Mouse (Mus musculus) forebrain, postnatal 0 days (tissue): ENCODE results near the gene Pla2g10. TPM values are rescaled to one million over a fixed set of nuclear protein-coding genes. Genes with fewer than 3 reads are reported as not detected.
A peak's percentile ranks its signal among the peaks of the same experiment; 100 is the strongest.
"Not testable (repeated sequence)": the region's sequence is repeated elsewhere in the genome, so short reads cannot be mapped to it uniquely, and the experiment has no call there.

Experiments
- ATAC-seq: fragments of 200-750 bp; cut with Nextera tagmentation; 2 replicates; pipeline ENCODE4 v1.8.0; 2017; ENCODE audit warnings: mild to moderate bottlenecking, moderate library complexity
- DNase-seq: peaks from one replicate; pipeline ENCODE4 v3.0.0-alpha.2; 2015
- H3K27ac ChIP-seq: fragments of 300-500 bp; sonication (generic); 2 replicates; pipeline ENCODE4 v1.5.1; 2014; ENCODE audit warnings: low read depth, mild to moderate bottlenecking, antibody characterized with exemption, low read length, moderate library complexity, mixed read lengths
- H3K27me3 ChIP-seq: fragments of 300-500 bp; sonication (generic); 2 replicates; pipeline ENCODE4 v1.6.1; 2014; ENCODE audit warnings: mild to moderate bottlenecking, low read length, mixed read lengths; ENCODE audit not compliant: insufficient read depth
- H3K36me3 ChIP-seq: fragments of 300-500 bp; sonication (generic); 2 replicates; pipeline ENCODE4 v1.6.1; 2014; ENCODE audit warnings: mild to moderate bottlenecking, moderate library complexity; ENCODE audit not compliant: insufficient read depth
- H3K4me1 ChIP-seq: fragments of 300-500 bp; sonication (generic); 2 replicates; pipeline ENCODE4 v1.6.1; 2014; ENCODE audit warnings: antibody characterized with exemption; ENCODE audit not compliant: insufficient read depth
- H3K4me2 ChIP-seq: fragments of 300-500 bp; sonication (generic); 2 replicates; pipeline ENCODE4 v1.6.1; 2014; ENCODE audit warnings: low read depth, mild to moderate bottlenecking, moderate library complexity
- H3K4me3 ChIP-seq: fragments of 300-500 bp; sonication (generic); 2 replicates; pipeline ENCODE4 v1.5.1; 2014; ENCODE audit warnings: low read depth, low read length, mixed read lengths
- H3K9ac ChIP-seq: fragments of 300-500 bp; sonication (generic); 2 replicates; pipeline ENCODE4 v1.6.1; 2014; ENCODE audit warnings: mild to moderate bottlenecking
- H3K9me3 ChIP-seq: fragments of 300-500 bp; sonication (generic); 2 replicates; pipeline ENCODE4 v1.6.1; 2016; ENCODE audit warnings: low read length
- CTCF ChIP-seq: sonication (generic); IDR thresholded peaks from 2 replicates; pipeline ENCODE4 v1.5.1; 2016; ENCODE audit warnings: antibody characterized with exemption, control low read depth, low read depth
- WGBS: fragments of 180-500 bp; shearing (Covaris S2); extraction: QIAGEN DNeasy Blood & Tissue Kit; methylation state at CpG from one replicate; pipeline ENCODE4 v1.1.7; 2014; 5-methylcytosine and 5-hydroxymethylcytosine counted together
- polyA plus RNA-seq: library from polyadenylated mRNA; unstranded; fragments of >200 nt; fragmentation: Nextera tagmentation; extraction: Ambion mirVana; gene quantifications from 2 replicates; pipeline ENCODE4 v1.2.1, GENCODE M21; 2015
- total RNA-seq: library from RNA; depleted of rRNA; stranded (reverse); fragments of >200 nt; gene quantifications from 2 replicates; pipeline ENCODE4 v1.2.3, GENCODE M21; 2014

Pla2g10 gene
- total and polyA plus RNA-seq, 2 experiments from 2014 or later = 0.16 TPM; not detected in 1

DNA sequence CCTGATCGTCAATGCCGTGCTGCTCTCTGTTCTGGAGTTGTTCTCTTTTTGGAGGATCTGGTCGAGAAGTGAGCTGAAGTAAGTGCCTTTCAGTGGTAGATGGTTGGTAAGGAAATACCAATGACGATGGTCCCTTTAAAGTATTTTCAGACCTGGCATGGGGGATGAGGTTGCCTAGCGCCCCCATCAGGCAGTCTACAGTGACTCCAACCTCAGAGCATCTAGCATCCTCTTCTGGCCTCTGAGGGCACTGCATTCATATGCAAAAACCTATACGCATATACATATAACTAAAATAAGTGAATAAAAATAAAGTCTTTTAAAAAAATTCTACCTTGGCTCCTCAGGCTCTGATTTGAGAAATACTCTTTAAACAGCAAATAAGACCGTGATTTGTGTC lies 31.8 kb downstream of the Pla2g10 start:
- H3K4me3 ChIP-seq = no peak overlapping the region
- H3K4me1 ChIP-seq = no peaks in the 10 kb centered on the region
- peak; percentile 36 for TF ChIP-seq CTCF
- peaks cover 63% of the 10 kb centered on the region for H3K36me3 ChIP-seq
- H3K27me3 ChIP-seq = no peaks in the 10 kb centered on the region
- no peaks in the 10 kb centered on the region for H3K9me3 ChIP-seq
- 88% methylated on average over 7 of the region's 7 CpGs for WGBS
- no peak overlapping the region for H3K9ac ChIP-seq
- H3K4me2 ChIP-seq = no peak overlapping the region
- no peak for ATAC-seq
- no peak for DNase-seq
- H3K27ac ChIP-seq = no peak overlapping the region

DNA sequence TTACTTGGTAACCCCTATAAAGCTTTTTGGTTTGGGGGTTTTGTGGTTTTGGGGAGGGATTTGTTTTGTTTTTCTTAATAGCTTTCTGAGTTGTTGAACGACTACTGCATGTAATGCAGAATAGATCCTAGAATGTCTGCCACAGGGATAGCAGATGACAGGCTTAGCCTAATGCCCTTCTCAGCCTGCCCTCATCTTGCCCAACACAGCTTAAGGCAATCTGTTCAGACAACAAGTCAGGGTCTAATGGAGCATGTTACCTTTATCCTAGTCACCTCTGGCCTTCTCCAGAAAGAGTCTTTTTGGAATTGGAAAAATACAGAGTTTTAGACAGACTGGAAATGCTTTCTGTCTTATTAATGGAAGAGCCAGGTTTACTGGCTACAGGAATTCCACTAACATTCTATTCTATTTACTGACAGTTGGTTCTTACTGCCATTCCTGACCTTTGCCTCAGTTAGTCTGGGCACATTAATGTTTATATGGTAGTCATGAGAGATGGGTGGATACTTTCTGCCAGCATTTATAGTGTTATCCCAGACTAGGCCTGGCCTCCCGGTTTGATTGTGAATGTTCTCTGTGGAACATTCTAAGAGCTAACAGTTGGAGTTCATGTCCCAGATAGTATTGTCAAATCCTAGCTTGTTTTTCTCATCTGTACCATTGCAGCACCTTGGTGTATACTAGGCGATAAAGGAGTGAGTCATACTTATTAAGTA lies 52.0 kb downstream of the Pla2g10 start:
- H3K27ac ChIP-seq = no peak overlapping the region
- no peaks in the 10 kb centered on the region for H3K27me3 ChIP-seq
- ATAC-seq = no peak
- WGBS = 86% methylated on average over 3 of the region's 3 CpGs
- no peaks in the 10 kb centered on the region for H3K4me1 ChIP-seq
- TF ChIP-seq CTCF = no peak
- H3K36me3 ChIP-seq = peaks cover 22% of the 10 kb centered on the region; the same call in 1 of the 2 replicates
- no peak overlapping the region for H3K4me2 ChIP-seq
- H3K4me3 ChIP-seq = no peak overlapping the region
- no peak for DNase-seq
- no peak overlapping the region for H3K9ac ChIP-seq
- no peaks in the 10 kb centered on the region for H3K9me3 ChIP-seq

DNA sequence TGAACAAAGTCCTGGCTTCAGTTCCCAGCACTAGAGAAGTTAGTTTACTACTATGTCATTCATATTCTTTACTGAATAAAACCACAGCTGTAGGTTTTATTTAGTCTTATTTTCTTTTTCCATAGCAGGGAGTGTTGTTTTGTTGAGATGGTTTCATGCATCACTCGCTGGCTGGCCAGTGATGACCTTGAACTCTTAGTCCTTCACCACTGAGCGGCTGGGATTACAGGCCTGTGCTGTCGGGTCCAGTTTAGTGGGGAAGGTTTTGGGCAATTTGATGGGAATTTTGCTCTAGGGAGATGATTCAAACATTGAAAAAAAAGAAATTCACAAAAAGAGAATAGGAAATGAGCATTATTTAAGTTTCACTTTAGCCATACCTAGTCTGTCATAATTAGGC lies 56.3 kb downstream of the Pla2g10 start:
- WGBS = 92% methylated on average over 3 of the region's 3 CpGs

DNA sequence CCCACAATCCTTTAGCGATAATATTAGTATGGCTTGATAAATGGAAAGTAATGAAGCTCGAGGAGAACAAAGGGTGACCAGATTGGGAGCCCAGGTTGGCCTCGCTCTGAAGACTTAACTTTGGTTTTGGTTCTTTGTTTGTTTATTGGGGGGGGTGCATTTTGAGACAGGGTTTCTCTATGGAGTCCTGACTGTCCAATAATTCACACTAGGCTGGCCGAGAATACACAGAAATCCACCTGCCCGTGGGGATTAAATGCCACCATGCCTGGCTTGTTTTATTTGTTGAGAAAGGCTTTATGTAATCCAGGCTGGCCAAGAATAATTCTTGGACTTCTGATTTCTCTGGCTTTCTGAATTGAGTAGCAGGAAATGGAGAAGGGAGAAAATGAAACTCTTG lies 57.7 kb downstream of the Pla2g10 start:
- Histone ChIP-seq H3K27ac (no peak overlapping the region), H3K36me3 (peaks cover 14% of the 10 kb centered on the region; the same call in 1 of the 2 replicates), H3K4me1 (0 out of 2 replicates have a peak, but pooled peaks cover 8% of the 10 kb centered on the region), H3K27me3 (no peaks in the 10 kb centered on the region), H3K4me3 (no peak overlapping the region), H3K9me3 (no peaks in the 10 kb centered on the region), H3K9ac (no peak overlapping the region), H3K4me2 (peak overlapping the region; percentile 74)
- 73% methylated on average over 5 of the region's 5 CpGs for WGBS
- no peak for ATAC-seq
- no peak for DNase-seq
- no peak for TF ChIP-seq CTCF

More for the DNA sequence above, 56.3 kb downstream of the Pla2g10 start:
- H3K4me1 ChIP-seq = 0 out of 2 replicates have a peak, but pooled peaks cover 8% of the 10 kb centered on the region
- H3K9me3 ChIP-seq = no peaks in the 10 kb centered on the region
- no peak overlapping the region for H3K4me3 ChIP-seq
- ATAC-seq (no peak), DNase-seq (no peak)
- TF ChIP-seq CTCF = no peak
- H3K9ac ChIP-seq = no peak overlapping the region
- H3K27ac ChIP-seq = no peak overlapping the region
- no peaks in the 10 kb centered on the region for H3K27me3 ChIP-seq
- H3K4me2 ChIP-seq = no peak overlapping the region
- peaks cover 22% of the 10 kb centered on the region; the same call in 1 of the 2 replicates for H3K36me3 ChIP-seq

DNA sequence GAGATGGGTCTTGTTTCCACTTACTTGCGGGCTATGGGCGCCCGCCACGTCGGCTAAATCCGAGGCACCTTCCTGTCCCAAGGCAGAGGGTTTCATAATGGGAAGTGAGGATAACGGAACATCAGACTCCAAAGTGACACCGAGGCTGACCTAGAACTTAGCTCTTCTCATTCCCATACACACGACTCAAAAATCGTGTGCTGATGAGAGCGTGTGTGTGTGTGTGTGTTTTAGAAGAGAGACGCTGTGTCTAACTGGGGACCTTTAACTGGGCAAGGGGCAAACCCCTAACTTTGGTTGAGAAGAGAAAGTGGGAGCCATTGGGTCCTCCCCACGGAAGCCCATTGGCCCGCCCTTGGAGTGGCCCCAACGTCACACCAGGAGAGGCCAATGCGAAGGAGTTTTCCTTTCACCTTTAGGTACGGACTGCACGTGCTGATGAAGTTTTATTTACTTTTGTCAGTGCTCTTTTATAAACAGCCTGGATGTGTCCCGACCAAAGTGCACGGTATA lies 58.3 kb downstream of the Pla2g10 start:
- TF ChIP-seq CTCF = no peak
- ATAC-seq (peak; percentile 25), DNase-seq (peak; percentile 56)
- H3K4me3 ChIP-seq = peak overlapping the region; percentile 82
- peaks cover 9% of the 10 kb centered on the region; the same call in 1 of the 2 replicates for H3K36me3 ChIP-seq
- H3K4me2 ChIP-seq = peak overlapping the region; percentile 74
- H3K27me3 ChIP-seq = no peaks in the 10 kb centered on the region
- 0 out of 2 replicates have a peak, but pooled peaks cover 8% of the 10 kb centered on the region for H3K4me1 ChIP-seq
- no peaks in the 10 kb centered on the region for H3K9me3 ChIP-seq
- H3K9ac ChIP-seq = peak overlapping the region; percentile 91
- under 1% methylated on average over 20 of the region's 20 CpGs for WGBS
- peak overlapping the region; percentile 83 for H3K27ac ChIP-seq

DNA sequence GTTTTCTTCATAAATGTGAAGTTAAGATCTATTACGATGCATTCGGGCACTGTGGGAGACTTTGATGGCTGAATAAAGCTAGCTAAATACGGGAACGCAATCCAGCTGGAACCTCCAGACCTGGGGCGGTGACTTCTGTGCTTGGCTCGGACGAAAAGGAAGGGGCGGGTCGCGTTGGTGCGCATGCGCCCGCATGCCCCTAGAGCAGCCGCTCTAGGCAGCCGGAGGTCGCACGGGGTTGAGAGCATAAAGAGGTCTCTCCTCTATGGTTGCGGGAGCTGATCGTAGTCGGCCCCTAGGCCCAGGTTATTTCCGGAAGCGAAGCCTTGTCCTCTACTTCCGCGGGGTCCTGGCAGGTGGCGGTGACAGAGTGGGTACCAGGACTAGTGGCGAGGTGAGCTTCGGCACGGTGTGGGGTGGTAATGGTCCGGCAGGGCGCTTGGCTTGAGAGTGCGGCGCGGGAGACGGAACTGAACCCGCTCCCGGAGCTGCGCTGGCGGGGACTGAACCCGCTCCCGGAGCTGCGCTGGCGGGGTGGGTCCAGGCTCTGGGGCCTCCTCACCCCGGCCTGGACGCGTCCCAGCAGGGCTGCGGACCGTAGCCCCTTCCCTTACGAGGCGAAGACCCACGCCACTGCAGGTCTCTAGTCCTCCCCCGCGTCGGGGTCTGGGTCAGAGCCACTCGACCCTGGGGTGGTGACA lies 58.9 kb downstream of the Pla2g10 start, which contains the start of the genes Bfar and 3110001I22Rik:
TSS of gene Bfar (plus strand) at position 174 of the 701 bp plus-strand sequence.
TSS of gene 3110001I22Rik (plus strand) at position 245 of the 701 bp plus-strand sequence.
- Histone ChIP-seq H3K36me3 (peaks cover 3% of the 10 kb centered on the region; the same call in 1 of the 2 replicates), H3K4me3 (peak within 1 kb of the TSS; percentile 82), H3K27me3 (no peaks in the 10 kb centered on the region), H3K27ac (peak within 1 kb of the TSS; percentile 83), H3K4me1 (0 out of 2 replicates have a peak, but pooled peaks cover 8% of the 10 kb centered on the region), H3K9me3 (no peaks in the 10 kb centered on the region), H3K4me2 (peak within 1 kb of the TSS; percentile 74), H3K9ac (peak within 1 kb of the TSS; percentile 91)
- peak; percentile 31 for TF ChIP-seq CTCF
- DNase-seq (peak; percentile 96), ATAC-seq (peak; percentile 94)
- WGBS = 2% methylated on average over 50 of the region's 54 CpGs

DNA sequence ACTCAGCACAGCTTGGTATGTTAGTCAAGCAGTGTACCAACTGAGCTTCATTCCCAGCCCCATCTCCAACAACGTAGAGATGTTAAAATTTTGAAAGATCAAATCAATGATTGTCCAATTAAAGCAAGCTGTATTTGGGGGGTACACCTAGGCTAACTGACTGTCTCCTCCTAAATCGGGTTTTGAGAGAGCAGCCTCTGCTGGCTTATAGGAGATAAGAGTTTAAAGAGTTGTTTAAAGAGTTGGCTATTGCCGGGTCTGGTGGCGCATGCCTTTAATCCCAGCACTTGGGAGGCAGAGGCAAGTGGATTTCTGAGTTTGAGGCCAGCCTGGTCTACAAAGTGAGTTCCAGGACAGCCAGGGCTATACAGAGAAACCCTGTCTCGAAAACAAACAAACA lies 59.9 kb downstream of the Pla2g10 start:
- H3K27me3 ChIP-seq, H3K4me1 ChIP-seq, H3K27ac ChIP-seq, DNase-seq, H3K9me3 ChIP-seq, H3K9ac ChIP-seq, ATAC-seq, H3K36me3 ChIP-seq: not testable (repeated sequence)
- Histone ChIP-seq H3K4me3 (peak overlapping the region; percentile 82; the same call in 1 of the 2 replicates), H3K4me2 (peak overlapping the region; percentile 74; the same call in 1 of the 2 replicates)
- WGBS = 75% methylated on average over 5 of the region's 5 CpGs
